Mouse (Mus musculus): ENCODE results near the gene Slc25a19. TPM values are rescaled to one million over a fixed set of nuclear protein-coding genes. Genes with fewer than 3 reads are reported as not detected.
"Not testable (repeated sequence)": the region's sequence is repeated elsewhere in the genome, so short reads cannot be mapped to it uniquely, and the experiment has no call there.

The Slc25a19 gene
- polyA plus RNA-seq, 1 experiment from 2014 or later: 23.8 TPM

GRCm38 (mm10) chr11:115654128-115654527 is 26.0 kb upstream of the Slc25a19 start:
- Histone ChIP-seq H3K27ac (no peak overlapping the region), H3K36me3 (peaks cover 21% of the 10 kb centered on the region; the same call in 1 of the 2 replicates), H3K27me3 (no peaks in the 10 kb centered on the region), H3K9ac (no peak overlapping the region), H3K9me3 (no peaks in the 10 kb centered on the region), H3K4me3 (no peak overlapping the region), H3K4me1 (no peaks in the 10 kb centered on the region), H3K4me2 (replicated peaks) (no peak overlapping the region)
- no peak for ATAC-seq (ENCODE audit: insufficient number of reproducible peaks, insufficient read depth, low FRiP score, low TSS enrichment)
- 66% methylated on average over 2 of the region's 2 CpGs for WGBS

- no peak overlapping the region for H3K27ac ChIP-seq
- H3K9ac ChIP-seq: no peak overlapping the region
- H3K36me3 ChIP-seq: peaks cover 27% of the 10 kb centered on the region
- no peaks in the 10 kb centered on the region for H3K4me1 ChIP-seq
- no peaks in the 10 kb centered on the region for H3K9me3 ChIP-seq
- 84% methylated on average over 3 of the region's 3 CpGs for WGBS
- H3K4me3 ChIP-seq: no peak overlapping the region
- H3K27me3 ChIP-seq: no peaks in the 10 kb centered on the region
- ATAC-seq (ENCODE audit: insufficient number of reproducible peaks, insufficient read depth, low FRiP score, low TSS enrichment): no peak
- no peak overlapping the region for H3K4me2 ChIP-seq (replicated peaks)
Observed at GRCm38 (mm10) chr11:115653194-115653593, 25.1 kb upstream of the Slc25a19 start.

GRCm38 (mm10) chr11:115651680-115652079 is 23.6 kb upstream of the Slc25a19 start:
- H3K4me2 ChIP-seq (replicated peaks): no peak overlapping the region
- no peaks in the 10 kb centered on the region for H3K9me3 ChIP-seq
- H3K27ac ChIP-seq: no peak overlapping the region
- no peak overlapping the region for H3K9ac ChIP-seq
- peaks cover 35% of the 10 kb centered on the region for H3K36me3 ChIP-seq
- H3K27me3 ChIP-seq: no peaks in the 10 kb centered on the region
- no peak for ATAC-seq (ENCODE audit: insufficient number of reproducible peaks, insufficient read depth, low FRiP score, low TSS enrichment)
- H3K4me3 ChIP-seq: no peak overlapping the region
- WGBS: 90% methylated on average over 3 of the region's 3 CpGs
- 0 out of 2 replicates have a peak, but pooled peaks cover 2% of the 10 kb centered on the region for H3K4me1 ChIP-seq

- no peak overlapping the region for H3K4me3 ChIP-seq
- no peaks in the 10 kb centered on the region for H3K9me3 ChIP-seq
- 0 out of 2 replicates have a peak, but pooled peaks cover 2% of the 10 kb centered on the region for H3K4me1 ChIP-seq
- H3K4me2 ChIP-seq (replicated peaks): no peak overlapping the region
- ATAC-seq (ENCODE audit: insufficient number of reproducible peaks, insufficient read depth, low FRiP score, low TSS enrichment): no peak
- WGBS: 63% methylated on average over 10 of the region's 10 CpGs
- H3K36me3 ChIP-seq: peaks cover 42% of the 10 kb centered on the region
- no peak overlapping the region for H3K9ac ChIP-seq
- no peak overlapping the region for H3K27ac ChIP-seq
- no peaks in the 10 kb centered on the region for H3K27me3 ChIP-seq
Observed at GRCm38 (mm10) chr11:115649706-115650105, 21.6 kb upstream of the Slc25a19 start.

- Histone ChIP-seq H3K9ac (no peak overlapping the region), H3K27ac (no peak overlapping the region), H3K4me1 (0 out of 2 replicates have a peak, but pooled peaks cover 2% of the 10 kb centered on the region), H3K27me3 (no peaks in the 10 kb centered on the region), H3K4me2 (replicated peaks) (no peak overlapping the region), H3K4me3 (no peak overlapping the region), H3K36me3 (peaks cover 46% of the 10 kb centered on the region), H3K9me3 (no peaks in the 10 kb centered on the region)
- ATAC-seq (ENCODE audit: insufficient number of reproducible peaks, insufficient read depth, low FRiP score, low TSS enrichment): no peak
- 49% methylated on average over 6 of the region's 6 CpGs for WGBS
Observed at GRCm38 (mm10) chr11:115647459-115647858, 19.4 kb upstream of the Slc25a19 start.

- H3K4me1 ChIP-seq: 0 out of 2 replicates have a peak, but pooled peaks cover 2% of the 10 kb centered on the region
- H3K27ac ChIP-seq: no peak overlapping the region
- ATAC-seq (ENCODE audit: insufficient number of reproducible peaks, insufficient read depth, low FRiP score, low TSS enrichment): no peak
- H3K4me3 ChIP-seq: no peak overlapping the region
- H3K9me3 ChIP-seq: no peaks in the 10 kb centered on the region
- WGBS: 85% methylated on average over 9 of the region's 9 CpGs
- no peak overlapping the region for H3K9ac ChIP-seq
- no peaks in the 10 kb centered on the region for H3K27me3 ChIP-seq
- no peak overlapping the region for H3K4me2 ChIP-seq (replicated peaks)
- peaks cover 46% of the 10 kb centered on the region for H3K36me3 ChIP-seq
Observed at GRCm38 (mm10) chr11:115646439-115646838, 18.3 kb upstream of the Slc25a19 start.

- H3K9ac ChIP-seq; H3K4me1 ChIP-seq; H3K27me3 ChIP-seq; H3K4me3 ChIP-seq; H3K27ac ChIP-seq; H3K4me2 ChIP-seq (replicated peaks); H3K9me3 ChIP-seq; ATAC-seq (ENCODE audit: insufficient number of reproducible peaks, insufficient read depth, low FRiP score, low TSS enrichment): not testable (repeated sequence)
- WGBS: 73% methylated on average over 14 of the region's 14 CpGs
- peaks cover 46% of the 10 kb centered on the region for H3K36me3 ChIP-seq
Observed at GRCm38 (mm10) chr11:115645498-115645897, 17.4 kb upstream of the Slc25a19 start.

GRCm38 (mm10) chr11:115644308-115644707 is 16.2 kb upstream of the Slc25a19 start:
- H3K9me3 ChIP-seq: no peaks in the 10 kb centered on the region
- H3K27me3 ChIP-seq: no peaks in the 10 kb centered on the region
- H3K4me1 ChIP-seq: 0 out of 2 replicates have a peak, but pooled peaks cover 2% of the 10 kb centered on the region
- H3K4me2 ChIP-seq (replicated peaks): no peak overlapping the region
- H3K27ac ChIP-seq: no peak overlapping the region
- 90% methylated on average over 13 of the region's 13 CpGs for WGBS
- no peak overlapping the region for H3K4me3 ChIP-seq
- peaks cover 40% of the 10 kb centered on the region for H3K36me3 ChIP-seq
- H3K9ac ChIP-seq: no peak overlapping the region
- no peak for ATAC-seq (ENCODE audit: insufficient number of reproducible peaks, insufficient read depth, low FRiP score, low TSS enrichment)

GRCm38 (mm10) chr11:115643265-115643664 is 15.2 kb upstream of the Slc25a19 start:
- Histone ChIP-seq H3K27me3 (no peaks in the 10 kb centered on the region), H3K4me1 (0 out of 2 replicates have a peak, but pooled peaks cover 2% of the 10 kb centered on the region), H3K27ac (no peak overlapping the region), H3K9ac (no peak overlapping the region), H3K4me2 (replicated peaks) (no peak overlapping the region), H3K36me3 (peaks cover 34% of the 10 kb centered on the region), H3K4me3 (no peak overlapping the region), H3K9me3 (no peaks in the 10 kb centered on the region)
- 82% methylated on average over 10 of the region's 10 CpGs for WGBS
- no peak for ATAC-seq (ENCODE audit: insufficient number of reproducible peaks, insufficient read depth, low FRiP score, low TSS enrichment)

- no peak for ATAC-seq (ENCODE audit: insufficient number of reproducible peaks, insufficient read depth, low FRiP score, low TSS enrichment)
- Histone ChIP-seq H3K9me3 (no peaks in the 10 kb centered on the region), H3K27ac (no peak overlapping the region), H3K4me2 (replicated peaks) (no peak overlapping the region), H3K27me3 (no peaks in the 10 kb centered on the region), H3K4me1 (0 out of 2 replicates have a peak, but pooled peaks cover under 1% of the 10 kb centered on the region), H3K4me3 (no peak overlapping the region), H3K36me3 (peaks cover 29% of the 10 kb centered on the region), H3K9ac (no peak overlapping the region)
- WGBS: 96% methylated on average over 2 of the region's 2 CpGs
Observed at GRCm38 (mm10) chr11:115642705-115643104, 14.6 kb upstream of the Slc25a19 start.

GRCm38 (mm10) chr11:115641664-115642036 is 13.6 kb upstream of the Slc25a19 start:
- Histone ChIP-seq H3K27ac (no peak overlapping the region), H3K27me3 (no peaks in the 10 kb centered on the region), H3K9ac (no peak overlapping the region), H3K36me3 (peaks cover 25% of the 10 kb centered on the region), H3K4me1 (no peaks in the 10 kb centered on the region), H3K9me3 (no peaks in the 10 kb centered on the region), H3K4me2 (replicated peaks) (no peak overlapping the region), H3K4me3 (no peak overlapping the region)
- 86% methylated on average over 4 of the region's 4 CpGs for WGBS
- ATAC-seq (ENCODE audit: insufficient number of reproducible peaks, insufficient read depth, low FRiP score, low TSS enrichment): no peak; the same call in 1 of the 2 replicates

- ATAC-seq (ENCODE audit: insufficient number of reproducible peaks, insufficient read depth, low FRiP score, low TSS enrichment): no peak
- H3K27me3 ChIP-seq: no peaks in the 10 kb centered on the region
- H3K9ac ChIP-seq: no peak overlapping the region
- H3K4me3 ChIP-seq: no peak overlapping the region
- no peaks in the 10 kb centered on the region for H3K4me1 ChIP-seq
- peaks cover 22% of the 10 kb centered on the region for H3K36me3 ChIP-seq
- H3K4me2 ChIP-seq (replicated peaks): no peak overlapping the region
- no peak overlapping the region for H3K27ac ChIP-seq
- no peaks in the 10 kb centered on the region for H3K9me3 ChIP-seq
- WGBS: 43% methylated on average over 14 of the region's 14 CpGs
Observed at GRCm38 (mm10) chr11:115640978-115641663, 13.0 kb upstream of the Slc25a19 start.
